Mouse (Mus musculus): ENCODE data around the gene Tox4. TPM values are rescaled to one million over a fixed set of nuclear protein-coding genes. Genes with fewer than 3 reads are reported as not detected.

Gene Tox4
- polyA plus RNA-seq (2017; shearing (Covaris generic)) = 128 TPM

GRCm38 (mm10) chr14:52278932-52279746 lies at the start of gene Tox4, which contains the start of gene Rab2b:
Tox4 (plus strand) TSS chr14:52279146.
Rab2b (minus strand) TSS chr14:52279545.

GRCm38 (mm10) chr14:52257484-52258213 lies 21.3 kb upstream of the Tox4 start, which contains the start of gene Chd8:
Chd8 (minus strand) TSS chr14:52257780.

GRCm38 (mm10) chr14:52304644-52305271 lies 25.8 kb downstream of the Tox4 start, which contains the start of gene Mettl3:
Mettl3 (minus strand) TSS chr14:52305128.

GRCm38 (mm10) chr14:52327910-52328812 lies 49.2 kb downstream of the Tox4 start, which contains the start of gene Sall2:
Sall2 (minus strand) TSS chr14:52328762.

Other genes with a start within 250 kb of the Tox4 start
- gene Olfr221, start 236.7 kb upstream of the Tox4 start, polyA plus RNA-seq (2017; shearing (Covaris generic)) = not detected
- gene Hnrnpc, start 175.1 kb upstream of the Tox4 start, polyA plus RNA-seq (2017; shearing (Covaris generic)) = 473 TPM
- 2.1 TPM for gene Rpgrip1, start 168.4 kb upstream of the Tox4 start, polyA plus RNA-seq (2017; shearing (Covaris generic))
- 14.9 TPM for gene Supt16, start 81.7 kb upstream of the Tox4 start, polyA plus RNA-seq (2017; shearing (Covaris generic))
- gene Chd8, start 21.4 kb upstream of the Tox4 start, polyA plus RNA-seq (2017; shearing (Covaris generic)) = 29.7 TPM
- 24.1 TPM for gene Rab2b, start 399 bp downstream of the Tox4 start, polyA plus RNA-seq (2017; shearing (Covaris generic))
- 51.2 TPM for gene Mettl3, start 26.0 kb downstream of the Tox4 start, polyA plus RNA-seq (2017; shearing (Covaris generic))
- gene Sall2, start 49.6 kb downstream of the Tox4 start, polyA plus RNA-seq (2017; shearing (Covaris generic)) = 1.00 TPM
- not detected for gene Olfr1513, start 77.3 kb downstream of the Tox4 start, polyA plus RNA-seq (2017; shearing (Covaris generic))
- gene Olfr1512, start 100.0 kb downstream of the Tox4 start, polyA plus RNA-seq (2017; shearing (Covaris generic)) = not detected
- not detected for gene Olfr1511, start 118.2 kb downstream of the Tox4 start, polyA plus RNA-seq (2017; shearing (Covaris generic))
- not detected for gene Olfr1510, start 135.2 kb downstream of the Tox4 start, polyA plus RNA-seq (2017; shearing (Covaris generic))
- gene Olfr1509, start 163.8 kb downstream of the Tox4 start, polyA plus RNA-seq (2017; shearing (Covaris generic)) = not detected
- not detected for gene Olfr1508, start 188.3 kb downstream of the Tox4 start, polyA plus RNA-seq (2017; shearing (Covaris generic))
- not detected for gene Olfr1507, start 216.6 kb downstream of the Tox4 start, polyA plus RNA-seq (2017; shearing (Covaris generic))